Mouse (Mus musculus) bone marrow macrophage, adult 2 months (primary cell): ENCODE data around the gene Clta.

Experiments used
- CTCF ChIP-seq: IDR thresholded peaks from 2 replicates; pipeline ENCODE4 v1.5.1; 2012; ENCODE audit warnings: low read depth, mild to moderate bottlenecking, low read length, moderate library complexity
- POLR2A ChIP-seq: IDR thresholded peaks from 2 replicates; pipeline ENCODE4 v1.6.1; 2012; ENCODE audit warnings: mild to moderate bottlenecking, low read depth, low read length, borderline replicate concordance

DNA sequence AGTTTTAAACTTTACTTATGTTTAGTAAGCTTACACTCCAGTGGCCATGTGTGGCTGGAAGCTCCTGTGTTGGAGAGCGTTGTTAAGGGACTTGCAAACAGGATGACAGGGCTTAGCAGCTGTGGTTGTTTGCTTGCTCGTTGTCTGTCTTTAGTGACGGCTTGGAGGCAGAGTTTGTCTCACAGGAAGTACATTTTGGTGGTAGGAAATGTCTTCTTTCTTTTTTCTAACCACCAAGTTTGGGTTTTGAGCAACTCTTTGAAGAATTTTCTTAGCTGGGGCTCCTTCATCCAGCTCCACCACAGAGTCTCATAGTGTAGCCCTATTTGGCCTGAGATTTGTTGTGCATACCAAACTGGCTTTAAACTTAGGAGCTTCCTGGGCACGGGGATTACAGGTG lies 18.1 kb downstream of the Clta start:
- TF ChIP-seq CTCF (no peak), POLR2A (no peak)
